Comparison of ENCODE assay signal across 8 mouse cellular contexts in the genomic region with DNA sequence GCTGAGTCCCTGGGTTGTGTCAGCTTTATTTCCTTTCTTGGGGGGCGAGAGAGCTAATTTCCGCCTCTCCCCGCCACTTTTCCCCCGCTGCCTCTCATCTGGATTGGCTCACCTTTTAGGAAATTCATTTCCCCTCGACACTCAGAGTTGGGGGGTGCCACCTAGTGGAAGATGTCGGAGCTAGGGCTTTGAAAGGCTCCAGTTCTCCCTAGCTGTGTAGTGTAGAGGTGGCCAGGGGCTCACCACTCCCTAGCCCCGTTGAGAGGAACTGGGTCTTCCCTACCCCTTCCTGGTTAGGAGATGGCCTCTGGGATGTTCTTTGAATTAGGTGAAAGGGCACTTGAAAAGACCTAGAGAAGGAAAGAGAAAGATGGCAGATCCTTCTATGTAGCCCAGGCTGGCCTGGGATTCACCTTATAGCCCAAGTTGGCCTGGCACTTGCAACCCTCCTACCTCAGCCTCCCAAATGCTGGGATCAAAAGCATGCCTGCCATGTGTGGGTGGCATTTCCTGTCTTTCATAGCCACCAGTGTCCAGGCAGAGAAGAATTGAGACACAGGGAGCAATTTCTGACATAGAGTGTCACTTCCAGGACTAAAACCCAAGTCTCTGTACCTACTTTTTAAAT. TPM values are rescaled to one million over a fixed set of nuclear protein-coding genes. Genes with fewer than 3 reads are reported as not detected.
DNase-seq lines count a peak whose midpoint lies in the region; ATAC-seq and TF ChIP-seq lines count a peak whose summit lies in the region.

No protein-coding gene starts in this region.

- peaks cover 2% of the 10 kb centered on the region; the same call in 1 of the 2 replicates for H3K79me2 ChIP-seq in MEL (ENCODE audit: control insufficient read depth, insufficient read depth, low read length, poor library complexity)

- H3K27ac ChIP-seq in MEL (ENCODE audit: control insufficient read depth, low read depth, low read length) = peak overlapping the region; percentile 23
- peak overlapping the region; percentile 69 for H3K27ac ChIP-seq in forebrain, embryonic 14.5 days (ENCODE audit: low read depth, low read length)
- H3K27ac ChIP-seq in layer of hippocampus, adult 2 months = peak overlapping the region; percentile 88

- H3K4me1 ChIP-seq in MEL (ENCODE audit: control insufficient read depth in 1 of 2, insufficient read depth in 2 of 2, low read length in 2 of 2) = peaks cover 5 to 22% of the 10 kb centered on the region in 2 experiments
- 0 out of 2 replicates have a peak, but pooled peaks cover 3% of the 10 kb centered on the region for H3K4me1 ChIP-seq in forebrain, embryonic 14.5 days (ENCODE audit: control insufficient read depth, insufficient read depth, low read length)

- peak overlapping the region; percentile 66 to 91 for H3K4me3 ChIP-seq in MEL (ENCODE audit: control insufficient read depth in 1 of 2, insufficient read depth in 1 of 2, low read depth in 2 of 2, low read length in 2 of 2)
- peak overlapping the region; percentile 55 for H3K4me3 ChIP-seq in forebrain, embryonic 14.5 days (ENCODE audit: low read depth, low read length)
- peak overlapping the region; percentile 78 for H3K4me3 ChIP-seq in layer of hippocampus, adult 2 months

- H3K36me3 ChIP-seq in MEL (ENCODE audit: control insufficient read depth in 1 of 2, insufficient read depth in 2 of 2, low read length in 2 of 2) = peaks cover 0 to 11% of the 10 kb centered on the region in 2 experiments; a peak in 3 of 4 replicates
- H3K36me3 ChIP-seq in forebrain, embryonic 14.5 days (ENCODE audit: control insufficient read depth, insufficient read depth, low read length) = peaks cover 27% of the 10 kb centered on the region

- WGBS in forebrain, embryonic 14.5 days = under 1% methylated on average over 7 of the region's 7 CpGs

- H3K27me3 ChIP-seq in MEL (ENCODE audit: control insufficient read depth in 1 of 2, insufficient read depth in 2 of 2, low read length in 2 of 2) = no peaks in the 10 kb centered on the region
- no peaks in the 10 kb centered on the region for H3K27me3 ChIP-seq in forebrain, embryonic 14.5 days (replicated peaks; ENCODE audit: control insufficient read depth, insufficient read depth, low read length)

- H3K4me2 ChIP-seq in forebrain, embryonic 14.5 days (ENCODE audit: low read length) = peak overlapping the region; percentile 100

- TF ChIP-seq CTCF in MEL (IDR thresholded peaks at IDR 0.05 in 2 of 3, conservative IDR thresholded peaks at IDR 0.05 in 1 of 3; ENCODE audit: control insufficient read depth in 1 of 3, insufficient read depth in 1 of 3, low read depth in 2 of 3, low read length in 3 of 3, poor library complexity in 1 of 3, severe bottlenecking in 1 of 3) = peak; percentile 82 to 94 (median 90)
- peak; percentile 87 for TF ChIP-seq CTCF in layer of hippocampus, adult 2 months (conservative IDR thresholded peaks at IDR 0.05)

- TF ChIP-seq POLR2A in MEL (IDR thresholded peaks at IDR 0.05; ENCODE audit: control insufficient read depth in 1 of 2, insufficient read depth in 1 of 2, low read depth in 1 of 2, low read length in 2 of 2, poor library complexity in 1 of 2) = no peak

- DNase-seq in MEL (ENCODE audit: low read depth, low spot score) = peak; percentile 91
- peak; percentile 79 for DNase-seq in c-Kit-positive CD71-positive TER-119-positive erythroid progenitor cells, embryonic 14.5 days (ENCODE audit: low spot score)
- peak; percentile 92 for DNase-seq in forebrain, embryonic 14.5 days (ENCODE audit: low spot score)
- DNase-seq in heart, postnatal 36 days = peak; percentile 84 to 85
- DNase-seq in layer of hippocampus, adult 2 months (ENCODE audit: low spot score in 2 of 2) = peak in 1 of 2 experiments; percentile 82
- peak; percentile 86 for DNase-seq in lung, postnatal 14 days
- DNase-seq in right cerebral cortex, adult 18-20 months = peak; percentile 84
- DNase-seq in ovary, postnatal 10 days (ENCODE audit: low spot score) = no peak

- peak; percentile 76 for TF ChIP-seq RAD21 in MEL (IDR thresholded peaks at IDR 0.05; ENCODE audit: low read depth, low read length)

- peak; percentile 51 for ATAC-seq in forebrain, embryonic 14.5 days

- no peak for TF ChIP-seq EP300 in MEL (IDR thresholded peaks at IDR 0.05; ENCODE audit: low read depth in 1 of 2, low read length in 2 of 2)

- intact Hi-C loops in heart, postnatal 36 days (cut with DNase I) = loop anchor here (2.0 to 5.0 kb wide), 2 partner anchors 122 to 214 kb away; no protein-coding TSS in a partner anchor

- H3K9ac ChIP-seq in MEL (ENCODE audit: control insufficient read depth, low read depth, low read length, poor library complexity, severe bottlenecking) = peak overlapping the region; percentile 68
- H3K9ac ChIP-seq in forebrain, embryonic 14.5 days (ENCODE audit: low read length) = peak overlapping the region; percentile 64

- no peaks in the 10 kb centered on the region for H3K9me3 ChIP-seq in MEL (replicated peaks; ENCODE audit: insufficient read depth, low read length)
- H3K9me3 ChIP-seq in forebrain, embryonic 14.5 days (replicated peaks; ENCODE audit: control insufficient read depth, low read length) = no peaks in the 10 kb centered on the region

TF ChIP-seq in MEL, 35 proteins besides CTCF, POLR2A, EP300 and RAD21:
- TF ChIP-seq TBP (IDR thresholded peaks at IDR 0.05; ENCODE audit: low read depth, low read length) (0 out of 2 replicates have a peak, but pooled peaks have one; percentile 38), HCFC1 (IDR thresholded peaks at IDR 0.05; ENCODE audit: low read depth, low read length) (peak; percentile 24; the same call in 1 of the 2 replicates), ZC3H11A (IDR thresholded peaks at IDR 0.05; ENCODE audit: low read depth, low read length) (peak; percentile 23; the same call in 1 of the 2 replicates), E2F4 (IDR thresholded peaks at IDR 0.05; ENCODE audit: borderline replicate concordance, low read depth, low read length) (no peak), TAL1 (IDR thresholded peaks at IDR 0.05; ENCODE audit: low read length) (no peak), SMC3 (IDR thresholded peaks at IDR 0.05; ENCODE audit: low read depth, low read length) (peak; percentile 86), POLR2AphosphoS5 (IDR thresholded peaks at IDR 0.05; ENCODE audit: borderline replicate concordance, low read depth, low read length) (no peak), MAFK (IDR thresholded peaks at IDR 0.05; ENCODE audit: borderline replicate concordance, low read depth, low read length) (no peak), KAT2A (conservative IDR thresholded peaks at IDR 0.05; ENCODE audit: low read depth, low read length) (no peak), SIN3A (IDR thresholded peaks at IDR 0.05; ENCODE audit: low read length) (peak; percentile 75), ZNF384 (IDR thresholded peaks at IDR 0.05; ENCODE audit: low read depth, low read length) (no peak), MAZ (IDR thresholded peaks at IDR 0.05; ENCODE audit: low read depth, low read length) (0 out of 2 replicates have a peak, but pooled peaks have one; percentile 73), ETS1 (IDR thresholded peaks at IDR 0.05; ENCODE audit: low read depth, low read length) (peak; percentile 10; the same call in 1 of the 2 replicates), MEF2A (IDR thresholded peaks at IDR 0.05; ENCODE audit: extremely low read depth, insufficient replicate concordance, low read depth, low read length, poor library complexity, severe bottlenecking) (no peak), ZMIZ1 (IDR thresholded peaks at IDR 0.05; ENCODE audit: low read depth, low read length) (no peak), RCOR1 (IDR thresholded peaks at IDR 0.05; ENCODE audit: low read depth, low read length) (0 out of 2 replicates have a peak, but pooled peaks have one; percentile 44)

RNA-seq across cellular contexts. Expression of gene Grn, which starts 1.0 kb away (rescaled TPM):
- 14.5 and 14.7 TPM in 2 replicates for total RNA-seq in MEL (2012; rRNA removed)
- polyA plus RNA-seq in MEL (2012; ENCODE audit: insufficient read depth in 1 of 2, insufficient read length in 2 of 2, low read depth in 1 of 2, low replicate concordance in 2 of 2, missing spikeins in 1 of 2) = 10 to 100 TPM in 1 of 2 experiments, not detected in 1; 42.1 TPM
- 28.6 and 38.8 TPM in 2 replicates for polyA plus RNA-seq in forebrain, embryonic 14.5 days (2014; fragmentation: Nextera tagmentation; extraction: Ambion mirVana)
- total RNA-seq in heart, postnatal 36 days (2021) = 100 to 1,000 TPM; 113 to 122 TPM
- 10 to 100 TPM; 60.6 to 66.4 TPM for total RNA-seq in layer of hippocampus, adult 2 months (2021)

RNA-seq across cellular contexts. Expression of gene Fam171a2, which starts 16.4 kb away (rescaled TPM):
- total RNA-seq in MEL (2012; rRNA removed) = 1.8 and 2.0 TPM in 2 replicates
- 1 to 10 TPM in 1 of 2 experiments, not detected in 1; 8.8 TPM for polyA plus RNA-seq in MEL (2012; ENCODE audit: insufficient read depth in 1 of 2, insufficient read length in 2 of 2, low read depth in 1 of 2, low replicate concordance in 2 of 2, missing spikeins in 1 of 2)
- polyA plus RNA-seq in forebrain, embryonic 14.5 days (2014; fragmentation: Nextera tagmentation; extraction: Ambion mirVana) = 26.0 and 27.8 TPM in 2 replicates
- 1 to 10 TPM; 4.3 to 5.2 TPM for total RNA-seq in heart, postnatal 36 days (2021)
- total RNA-seq in layer of hippocampus, adult 2 months (2021) = 100 to 1,000 TPM in 1 of 2 experiments, 10 to 100 TPM in 1; 92.5 to 102 TPM

RNA-seq across cellular contexts. Expression of gene Slc25a39, which starts 23.4 kb away (rescaled TPM):
- total RNA-seq in MEL (2012; rRNA removed) = 174 and 183 TPM in 2 replicates
- polyA plus RNA-seq in MEL (2012; ENCODE audit: insufficient read depth in 1 of 2, insufficient read length in 2 of 2, low read depth in 1 of 2, low replicate concordance in 2 of 2, missing spikeins in 1 of 2) = 100 to 1,000 TPM in 1 of 2 experiments, not detected in 1; 325 TPM
- polyA plus RNA-seq in forebrain, embryonic 14.5 days (2014; fragmentation: Nextera tagmentation; extraction: Ambion mirVana) = 145 and 149 TPM in 2 replicates
- 100 to 1,000 TPM; 174 to 183 TPM for total RNA-seq in heart, postnatal 36 days (2021)
- total RNA-seq in layer of hippocampus, adult 2 months (2021) = 10 to 100 TPM; 62.5 to 62.6 TPM

RNA-seq across cellular contexts. Expression of gene Rundc3a, which starts 37.9 kb away (rescaled TPM):
- 0.39 and 0.42 TPM in 2 replicates for total RNA-seq in MEL (2012; rRNA removed)
- polyA plus RNA-seq in MEL (2012; ENCODE audit: insufficient read depth in 1 of 2, insufficient read length in 2 of 2, low read depth in 1 of 2, low replicate concordance in 2 of 2, missing spikeins in 1 of 2) = 1 to 10 TPM in 1 of 2 experiments, not detected in 1; 2.1 TPM
- 115 and 125 TPM in 2 replicates for polyA plus RNA-seq in forebrain, embryonic 14.5 days (2014; fragmentation: Nextera tagmentation; extraction: Ambion mirVana)
- under 1 TPM in 1 of 2 experiments, not detected in 1; 0.19 TPM for total RNA-seq in heart, postnatal 36 days (2021)
- 100 to 1,000 TPM; 482 to 488 TPM for total RNA-seq in layer of hippocampus, adult 2 months (2021)

RNA-seq across cellular contexts. Expression of gene Itga2b, which starts 38.8 kb away (rescaled TPM):
- 8.3 and 10.7 TPM in 2 replicates for total RNA-seq in MEL (2012; rRNA removed)
- polyA plus RNA-seq in MEL (2012; ENCODE audit: insufficient read depth in 1 of 2, insufficient read length in 2 of 2, low read depth in 1 of 2, low replicate concordance in 2 of 2, missing spikeins in 1 of 2) = 10 to 100 TPM in 1 of 2 experiments, not detected in 1; 55.7 TPM
- 4.3 and 5.3 TPM in 2 replicates for polyA plus RNA-seq in forebrain, embryonic 14.5 days (2014; fragmentation: Nextera tagmentation; extraction: Ambion mirVana)
- 1 to 10 TPM; 3.1 to 3.8 TPM for total RNA-seq in heart, postnatal 36 days (2021)
- 1 to 10 TPM; 2.3 to 3.5 TPM for total RNA-seq in layer of hippocampus, adult 2 months (2021)

Comparison
In these comparisons a context has a peak if more than half of its experiments do, and no peak if none do; other contexts are left out.
1. H3K27ac ChIP-seq: peak in every context shown above with its lines; median percentile 88 in layer of hippocampus, adult 2 months; 69 in forebrain, embryonic 14.5 days; 23 in MEL.
2. RNA of gene Fam171a2, which starts 16.4 kb away (total RNA-seq): 92.5 to 102 TPM in layer of hippocampus, adult 2 months; 4.3 to 5.2 TPM in heart, postnatal 36 days and 1.8 to 2.0 TPM in MEL; every median in the first group is over 10 times any median in the second.
3. Peak in every context shown above with its lines, with median percentiles within 50 percentile points of each other: H3K4me3 ChIP-seq.